Mouse (Mus musculus): ENCODE data around the gene Wee1. TPM values are rescaled to one million over a fixed set of nuclear protein-coding genes. Genes with fewer than 3 reads are reported as not detected.
A peak's percentile ranks its signal among the peaks of the same experiment; 100 is the strongest.

The Wee1 gene
- total RNA-seq, 2 experiments from 2014 or later, result 9.2 to 9.8 TPM

DNA sequence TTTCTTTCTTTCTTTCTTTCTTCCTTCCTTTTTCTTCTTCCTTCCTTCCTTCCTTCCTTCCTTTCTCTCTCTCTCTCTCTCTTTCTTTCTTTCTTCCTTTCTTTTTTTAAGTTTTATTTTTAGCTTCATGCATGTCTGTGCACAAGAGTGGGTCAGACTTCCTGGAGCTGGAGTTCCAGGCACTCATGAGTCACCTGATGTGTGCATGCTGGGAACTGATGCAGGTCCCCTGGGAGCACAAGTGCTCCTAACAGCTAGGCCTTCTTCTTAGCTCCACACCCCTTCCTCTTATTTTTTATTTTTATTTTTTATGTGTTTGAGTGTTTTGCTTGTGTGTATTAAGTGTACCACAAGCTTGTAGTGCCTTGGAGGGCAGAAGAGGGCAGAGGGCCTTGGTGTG, 58.8 kb downstream of the Wee1 start:
- intact Hi-C loops (cut with DNase I), result no loop called here
- no peak for DNase-seq

DNA sequence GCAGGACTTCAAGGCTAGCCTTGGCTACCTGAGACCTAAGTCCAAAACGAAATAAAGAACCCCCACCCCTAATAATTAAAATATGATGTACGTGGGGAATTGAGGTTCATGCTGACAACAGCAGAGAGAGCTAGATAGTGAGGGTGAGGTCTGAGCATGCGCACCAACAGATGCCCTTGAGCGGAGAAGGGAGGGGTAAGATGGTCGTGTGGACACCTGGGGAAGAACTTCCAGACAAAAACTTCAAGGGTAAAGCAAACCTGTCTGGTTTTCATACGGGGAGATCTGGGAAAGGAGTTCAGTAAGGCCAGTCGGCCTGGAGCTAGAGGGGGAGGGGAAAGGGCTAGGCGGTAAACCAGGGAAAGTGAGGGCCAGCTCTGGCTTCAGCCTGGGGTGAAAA, 59.6 kb downstream of the Wee1 start:
- intact Hi-C loops (cut with DNase I), result no loop called here
- no peak for DNase-seq

GRCm38 (mm10) chr7:110184608-110185007, 62.8 kb downstream of the Wee1 start:
- DNase-seq, result no peak
- intact Hi-C loops (cut with DNase I), result no loop called here

- intact Hi-C loops (cut with DNase I), result no loop called here
- DNase-seq, result peak; percentile 9 to 18
Measured at GRCm38 (mm10) chr7:110189951-110190350, 68.1 kb downstream of the Wee1 start.

Other genes with a start within 250 kb of the Wee1 start
- 100 to 1,000 TPM; 134 to 147 TPM for gene Dennd5a, start 161.6 kb upstream of the Wee1 start, total RNA-seq (2021)
- gene Tmem41b, start 135.1 kb upstream of the Wee1 start, total RNA-seq (2021), result 10 to 100 TPM; 54.5 to 55.3 TPM
- 10 to 100 TPM; 95.6 to 96.4 TPM for gene Ipo7, start 103.8 kb upstream of the Wee1 start, total RNA-seq (2021)
- gene Zfp143, start 60.8 kb upstream of the Wee1 start, total RNA-seq (2021), result 10 to 100 TPM in 1 of 2 experiments, 1 to 10 TPM in 1; 9.7 to 12.8 TPM
- 10 to 100 TPM; 12.9 to 15.3 TPM for gene Swap70, start 99.7 kb downstream of the Wee1 start, total RNA-seq (2021)

Measured in heart, postnatal 36 days (tissue).